Mouse (Mus musculus): Measurements from ENCODE around the gene Foxp1.

DNA sequence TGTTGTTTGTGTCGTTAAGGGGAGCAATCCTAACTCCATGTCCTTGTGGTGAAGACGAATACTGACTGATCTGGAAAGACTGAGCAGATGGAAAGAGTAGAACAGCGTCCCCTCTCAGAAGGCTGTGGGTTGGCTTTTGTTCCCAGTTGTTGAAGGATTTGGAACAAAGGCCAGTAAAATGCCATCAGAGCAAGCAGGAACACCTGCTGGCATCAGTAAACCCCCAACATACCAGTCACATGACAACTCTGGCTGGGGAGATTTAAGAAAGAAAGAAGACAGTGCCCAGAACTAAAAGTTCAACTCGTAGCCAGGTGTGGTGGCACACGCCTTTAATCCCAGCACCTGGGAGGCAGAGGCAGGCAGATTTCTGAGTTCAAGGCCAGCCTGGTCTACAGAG is 549.1 kb downstream of the Foxp1 start:
- TF ChIP-seq CTCF (IDR thresholded peaks at IDR 0.05; ENCODE audit: low read depth, low read length) = no peak
- no peak for TF ChIP-seq GATA1 (IDR thresholded peaks at IDR 0.05; ENCODE audit: borderline replicate concordance, low read length)
- TF ChIP-seq TAL1 (conservative IDR thresholded peaks at IDR 0.05; ENCODE audit: low read depth, low read length) = no peak
- no peak for TF ChIP-seq POLR2AphosphoS5 (IDR thresholded peaks at IDR 0.05; ENCODE audit: insufficient replicate concordance, low read depth, low read length)
- TF ChIP-seq GATA2 (IDR thresholded peaks at IDR 0.05; ENCODE audit: borderline replicate concordance, low read depth, low read length) = no peak

Data from G1E (cell line).